Mouse (Mus musculus) CH12.LX (cell line): ENCODE data around the gene Zfp78.

Experiments
- CTCF ChIP-seq, 2 experiments: IDR thresholded peaks in 1 of 2; conservative IDR thresholded peaks in 1 of 2; 2 replicates each; pipeline ENCODE4 v1.5.1; 2011 to 2012; ENCODE audit warnings: low read depth in 2 of 2, low read length in 2 of 2, improper control_type of control experiment in 1 of 2, inconsistent platforms in 1 of 2, mild to moderate bottlenecking in 1 of 2, moderate library complexity in 1 of 2
- RCOR1 ChIP-seq: conservative IDR thresholded peaks from 2 replicates; pipeline ENCODE4 v1.6.1; 2012; ENCODE audit warnings: low read depth, mild to moderate bottlenecking, inconsistent platforms, low read length, improper control_type of control experiment
- ZC3H11A ChIP-seq: IDR thresholded peaks from 2 replicates; pipeline ENCODE4 v1.6.1; 2012; ENCODE audit warnings: low read depth, mild to moderate bottlenecking, inconsistent platforms, low read length, improper control_type of control experiment

- TF ChIP-seq CTCF (conservative IDR thresholded peaks at IDR 0.05 in 1 of 2, IDR thresholded peaks at IDR 0.05 in 1 of 2; ENCODE audit: low read depth in 2 of 2, low read length in 2 of 2) = no peak
- TF ChIP-seq RCOR1 = no peak
- no peak for TF ChIP-seq ZC3H11A
Measured at GRCm38 (mm10) chr7:6397996-6398975, 35.2 kb downstream of the Zfp78 start, which contains the start of gene Smim17.
